Mouse (Mus musculus) bone marrow, adult 2 months (tissue): ENCODE measurements around the gene Skor1.

Experiments used
- CTCF ChIP-seq: fragments of 200-500 bp; IDR thresholded peaks from 2 replicates; pipeline ENCODE4 v1.5.1; 2011; ENCODE audit warnings: low read length, control low read depth; ENCODE audit not compliant: control insufficient read depth, insufficient read depth
- POLR2A ChIP-seq: fragments of 200-500 bp; IDR thresholded peaks from 2 replicates; pipeline ENCODE4 v1.6.1; 2011; ENCODE audit warnings: low read depth, mild to moderate bottlenecking, control low read depth, low read length, borderline replicate concordance; ENCODE audit not compliant: control insufficient read depth

DNA sequence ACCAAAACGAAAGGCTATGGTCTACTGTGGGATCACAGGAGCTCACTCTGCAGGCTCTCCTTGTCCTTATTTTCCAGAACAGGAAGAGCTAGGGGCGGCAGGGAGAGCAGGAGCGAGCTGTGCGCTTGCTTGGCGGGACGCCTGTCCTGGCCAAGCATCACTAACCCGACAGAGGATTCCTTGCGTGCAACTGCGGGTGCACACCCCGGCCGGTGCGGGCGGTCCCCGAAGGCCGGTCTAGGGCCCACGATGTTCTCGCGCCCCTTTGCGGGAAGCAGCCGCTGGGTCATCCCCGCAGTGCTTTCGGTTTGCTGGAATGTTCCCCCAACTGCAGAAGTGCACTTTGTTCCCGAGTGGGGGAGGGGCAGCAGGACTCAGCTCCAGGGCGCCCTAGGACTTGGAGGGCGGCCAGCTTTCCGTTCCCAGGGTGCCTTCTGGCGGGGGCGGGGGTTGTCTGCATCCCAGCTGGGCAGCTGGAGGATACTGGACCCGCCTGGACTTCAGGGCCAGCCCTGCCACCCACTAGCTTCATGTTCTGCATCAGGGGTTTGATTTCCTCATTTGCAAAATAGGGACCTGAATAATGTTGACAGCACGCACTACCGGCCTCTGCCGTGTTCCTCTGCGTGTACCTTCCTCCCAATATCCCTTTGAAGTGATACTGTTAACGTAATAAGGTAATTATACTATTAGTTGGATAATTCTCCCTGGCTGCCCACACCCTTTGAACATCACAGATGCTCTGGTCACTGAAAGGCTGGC is 39.6 kb downstream of the Skor1 start:
- no peak for TF ChIP-seq POLR2A
- no peak for TF ChIP-seq CTCF
